Mouse (Mus musculus): ENCODE data around the gene Cpt1a. TPM values are rescaled to one million over a fixed set of nuclear protein-coding genes. Genes with fewer than 3 reads are reported as not detected.
A peak's percentile ranks its signal among the peaks of the same experiment; 100 is the strongest.

Gene Cpt1a
- polyA plus RNA-seq, 1 experiment from 2014 or later, result 12.7 TPM

GRCm38 (mm10) chr19:3326479-3327047 lies 4.4 kb downstream of the Cpt1a start:
- H3K9ac ChIP-seq (replicated peaks), result no peak overlapping the region
- H3K9me3 ChIP-seq, result no peaks in the 10 kb centered on the region
- peaks cover 24% of the 10 kb centered on the region for H3K27me3 ChIP-seq
- WGBS, result 81% methylated on average over 12 of the region's 12 CpGs
- peak overlapping the region; percentile 85; the same call in 1 of the 2 replicates for H3K27ac ChIP-seq (replicated peaks)
- H3K36me3 ChIP-seq, result no peaks in the 10 kb centered on the region
- H3K4me3 ChIP-seq, result no peak overlapping the region
- no peak for ATAC-seq (replicated peaks)
- H3K4me2 ChIP-seq (replicated peaks), result peak overlapping the region; percentile 91; the same call in 1 of the 2 replicates
- H3K4me1 ChIP-seq, result peaks cover 43% of the 10 kb centered on the region

GRCm38 (mm10) chr19:3333247-3333646 lies 11.1 kb downstream of the Cpt1a start:
- H3K27ac ChIP-seq (replicated peaks), result no peak overlapping the region
- H3K4me2 ChIP-seq (replicated peaks), result no peak overlapping the region
- 73% methylated on average over 6 of the region's 6 CpGs for WGBS
- no peaks in the 10 kb centered on the region for H3K9me3 ChIP-seq
- H3K4me3 ChIP-seq, result no peak overlapping the region
- H3K9ac ChIP-seq (replicated peaks), result no peak overlapping the region
- H3K4me1 ChIP-seq, result peaks cover 8% of the 10 kb centered on the region
- no peak for ATAC-seq (replicated peaks)
- no peaks in the 10 kb centered on the region for H3K27me3 ChIP-seq
- no peaks in the 10 kb centered on the region for H3K36me3 ChIP-seq

- Histone ChIP-seq H3K9ac (replicated peaks) (no peak overlapping the region), H3K9me3 (no peaks in the 10 kb centered on the region), H3K4me2 (replicated peaks) (no peak overlapping the region), H3K4me3 (no peak overlapping the region), H3K27ac (replicated peaks) (no peak overlapping the region), H3K27me3 (no peaks in the 10 kb centered on the region), H3K4me1 (peaks cover 8% of the 10 kb centered on the region), H3K36me3 (no peaks in the 10 kb centered on the region)
- 0 out of 2 replicates have a peak, but pooled peaks have one; percentile 41 for ATAC-seq (replicated peaks)
- WGBS, result 52% methylated on average over 17 of the region's 17 CpGs
Observed at GRCm38 (mm10) chr19:3333694-3334515, 11.8 kb downstream of the Cpt1a start.

- no peaks in the 10 kb centered on the region for H3K36me3 ChIP-seq
- H3K27me3 ChIP-seq, result no peaks in the 10 kb centered on the region
- peaks cover 8% of the 10 kb centered on the region for H3K4me1 ChIP-seq
- no peak overlapping the region for H3K4me2 ChIP-seq (replicated peaks)
- H3K9ac ChIP-seq (replicated peaks), result no peak overlapping the region
- no peak for ATAC-seq (replicated peaks)
- no peaks in the 10 kb centered on the region for H3K9me3 ChIP-seq
- no peak overlapping the region for H3K4me3 ChIP-seq
- 84% methylated on average over 4 of the region's 4 CpGs for WGBS
- no peak overlapping the region for H3K27ac ChIP-seq (replicated peaks)
Observed at GRCm38 (mm10) chr19:3334550-3334949, 12.4 kb downstream of the Cpt1a start.

GRCm38 (mm10) chr19:3335917-3336316 lies 13.8 kb downstream of the Cpt1a start:
- WGBS, result 78% methylated on average over 1 of the region's 1 CpGs
- no peak overlapping the region for H3K27ac ChIP-seq (replicated peaks)
- no peaks in the 10 kb centered on the region for H3K27me3 ChIP-seq
- no peaks in the 10 kb centered on the region for H3K36me3 ChIP-seq
- no peak overlapping the region for H3K4me2 ChIP-seq (replicated peaks)
- H3K4me1 ChIP-seq, result peaks cover 8% of the 10 kb centered on the region
- ATAC-seq (replicated peaks), result no peak
- no peaks in the 10 kb centered on the region for H3K9me3 ChIP-seq
- H3K4me3 ChIP-seq, result no peak overlapping the region
- H3K9ac ChIP-seq (replicated peaks), result no peak overlapping the region

GRCm38 (mm10) chr19:3336485-3337255 lies 14.5 kb downstream of the Cpt1a start:
- 69% methylated on average over 8 of the region's 8 CpGs for WGBS
- H3K4me2 ChIP-seq (replicated peaks), result no peak overlapping the region
- peaks cover 8% of the 10 kb centered on the region for H3K4me1 ChIP-seq
- no peaks in the 10 kb centered on the region for H3K27me3 ChIP-seq
- no peaks in the 10 kb centered on the region for H3K36me3 ChIP-seq
- H3K9ac ChIP-seq (replicated peaks), result no peak overlapping the region
- H3K27ac ChIP-seq (replicated peaks), result no peak overlapping the region
- no peak overlapping the region for H3K4me3 ChIP-seq
- no peaks in the 10 kb centered on the region for H3K9me3 ChIP-seq
- no peak for ATAC-seq (replicated peaks)

- no peak overlapping the region for H3K9ac ChIP-seq (replicated peaks)
- no peaks in the 10 kb centered on the region for H3K27me3 ChIP-seq
- H3K9me3 ChIP-seq, result no peaks in the 10 kb centered on the region
- 82% methylated on average over 8 of the region's 8 CpGs for WGBS
- no peaks in the 10 kb centered on the region for H3K36me3 ChIP-seq
- peaks cover 2% of the 10 kb centered on the region for H3K4me1 ChIP-seq
- no peak overlapping the region for H3K4me2 ChIP-seq (replicated peaks)
- ATAC-seq (replicated peaks), result no peak
- no peak overlapping the region for H3K4me3 ChIP-seq
- H3K27ac ChIP-seq (replicated peaks), result no peak overlapping the region
Observed at GRCm38 (mm10) chr19:3339187-3339586, 17.1 kb downstream of the Cpt1a start.

- no peak for ATAC-seq (replicated peaks)
- Histone ChIP-seq H3K9ac (replicated peaks) (no peak overlapping the region), H3K36me3 (no peaks in the 10 kb centered on the region), H3K27me3 (no peaks in the 10 kb centered on the region), H3K4me1 (peaks cover 6% of the 10 kb centered on the region; the same call in 1 of the 2 replicates), H3K9me3 (no peaks in the 10 kb centered on the region), H3K27ac (replicated peaks) (no peak overlapping the region), H3K4me3 (no peak overlapping the region), H3K4me2 (replicated peaks) (no peak overlapping the region)
- WGBS, result 69% methylated on average over 3 of the region's 3 CpGs
Observed at GRCm38 (mm10) chr19:3341021-3341420, 18.9 kb downstream of the Cpt1a start.

- no peak for ATAC-seq (replicated peaks)
Observed at GRCm38 (mm10) chr19:3343929-3344328, 21.8 kb downstream of the Cpt1a start.

GRCm38 (mm10) chr19:3344636-3345544 lies 22.8 kb downstream of the Cpt1a start:
- Histone ChIP-seq H3K4me2 (replicated peaks) (no peak overlapping the region), H3K4me1 (peaks cover 6% of the 10 kb centered on the region; the same call in 1 of the 2 replicates), H3K9ac (replicated peaks) (no peak overlapping the region), H3K36me3 (no peaks in the 10 kb centered on the region), H3K27me3 (no peaks in the 10 kb centered on the region), H3K9me3 (no peaks in the 10 kb centered on the region), H3K4me3 (no peak overlapping the region), H3K27ac (replicated peaks) (no peak overlapping the region)
- 55% methylated on average over 8 of the region's 8 CpGs for WGBS
- no peak for ATAC-seq (replicated peaks)

More at GRCm38 (mm10) chr19:3343929-3344328, 21.8 kb downstream of the Cpt1a start:
- H3K36me3 ChIP-seq, result no peaks in the 10 kb centered on the region
- H3K9me3 ChIP-seq, result no peaks in the 10 kb centered on the region
- no peak overlapping the region for H3K27ac ChIP-seq (replicated peaks)
- H3K27me3 ChIP-seq, result no peaks in the 10 kb centered on the region
- H3K9ac ChIP-seq (replicated peaks), result no peak overlapping the region
- no peak overlapping the region for H3K4me2 ChIP-seq (replicated peaks)
- H3K4me3 ChIP-seq, result no peak overlapping the region
- peaks cover 6% of the 10 kb centered on the region; the same call in 1 of the 2 replicates for H3K4me1 ChIP-seq
- WGBS, result 69% methylated on average over 3 of the region's 3 CpGs

- Histone ChIP-seq H3K9me3 (no peaks in the 10 kb centered on the region), H3K36me3 (no peaks in the 10 kb centered on the region), H3K4me3 (no peak overlapping the region), H3K27me3 (no peaks in the 10 kb centered on the region), H3K4me2 (replicated peaks) (no peak overlapping the region), H3K4me1 (peaks cover 6% of the 10 kb centered on the region; the same call in 1 of the 2 replicates), H3K27ac (replicated peaks) (no peak overlapping the region), H3K9ac (replicated peaks) (no peak overlapping the region)
- 100% methylated on average over 1 of the region's 1 CpGs for WGBS
- no peak for ATAC-seq (replicated peaks)
Observed at GRCm38 (mm10) chr19:3347784-3348183, 25.6 kb downstream of the Cpt1a start.

Measured in forebrain, embryonic 15.5 days (tissue).